Mouse (Mus musculus) hindbrain, embryonic 13.5 days (tissue): ENCODE data around the gene Sstr5. TPM values are rescaled to one million over a fixed set of nuclear protein-coding genes. Genes with fewer than 3 reads are reported as not detected.

Experiments used
- ATAC-seq: fragments of 200-750 bp; cut with Nextera tagmentation; 2 replicates; pipeline ENCODE4 v1.8.0; 2017; ENCODE audit warnings: moderate TSS enrichment; ENCODE audit not compliant: low FRiP score
- H3K27ac ChIP-seq: fragments of 300-500 bp; sonication (generic); 2 replicates; pipeline ENCODE4 v1.5.1; 2015; ENCODE audit warnings: inconsistent platforms, mild to moderate bottlenecking, moderate library complexity
- H3K27me3 ChIP-seq: fragments of 300-500 bp; sonication (generic); 2 replicates; pipeline ENCODE4 v1.6.1; 2015; ENCODE audit warnings: mild to moderate bottlenecking, inconsistent platforms
- H3K36me3 ChIP-seq: fragments of 300-500 bp; sonication (generic); 2 replicates; pipeline ENCODE4 v1.6.1; 2015; ENCODE audit warnings: mild to moderate bottlenecking, inconsistent platforms
- H3K4me1 ChIP-seq: fragments of 300-500 bp; sonication (generic); replicated peaks from 2 replicates; pipeline ENCODE4 v1.6.1; 2015; ENCODE audit warnings: inconsistent platforms
- H3K4me2 ChIP-seq: fragments of 300-500 bp; sonication (generic); 2 replicates; pipeline ENCODE4 v1.6.1; 2015; ENCODE audit warnings: inconsistent platforms, mild to moderate bottlenecking, moderate library complexity
- H3K4me3 ChIP-seq: fragments of 300-500 bp; sonication (generic); 2 replicates; pipeline ENCODE4 v1.5.1; 2015; ENCODE audit warnings: mild to moderate bottlenecking, inconsistent platforms
- H3K9ac ChIP-seq: fragments of 300-500 bp; sonication (generic); 2 replicates; pipeline ENCODE4 v1.6.1; 2015; ENCODE audit warnings: mild to moderate bottlenecking, inconsistent platforms
- H3K9me3 ChIP-seq: fragments of 300-500 bp; sonication (generic); 2 replicates; pipeline ENCODE4 v1.6.1; 2016; ENCODE audit warnings: inconsistent platforms
- WGBS: fragments of 180-500 bp; shearing (Covaris S2); methylation state at CpG from one replicate; pipeline ENCODE4 v1.1.7; 2015; 5-methylcytosine and 5-hydroxymethylcytosine counted together
- polyA plus RNA-seq: library from polyadenylated mRNA; unstranded; fragments of >200 nt; fragmentation: Nextera tagmentation; extraction: Ambion mirVana; gene quantifications from 2 replicates; pipeline ENCODE4 v1.2.1, GENCODE M21; 2015

Sstr5 gene
- polyA plus RNA-seq, 1 experiment from 2014 or later, result 0.38 TPM

- H3K9ac ChIP-seq, result no peak overlapping the region
- no peaks in the 10 kb centered on the region for H3K36me3 ChIP-seq
- H3K27ac ChIP-seq, result no peak overlapping the region
- 38% methylated on average over 8 of the region's 8 CpGs for WGBS
- H3K27me3 ChIP-seq, result peaks cover 63% of the 10 kb centered on the region
- H3K4me1 ChIP-seq, result peaks cover 15% of the 10 kb centered on the region
- H3K4me3 ChIP-seq, result no peak overlapping the region
- ATAC-seq, result peak; percentile 65; the same call in 1 of the 2 replicates
- no peak overlapping the region for H3K4me2 ChIP-seq
- no peaks in the 10 kb centered on the region for H3K9me3 ChIP-seq
Observed at GRCm38 (mm10) chr17:25469798-25470197, 27.3 kb downstream of the Sstr5 start.

- Histone ChIP-seq H3K36me3 (no peaks in the 10 kb centered on the region), H3K27ac (no peak overlapping the region), H3K9ac (no peak overlapping the region), H3K9me3 (no peaks in the 10 kb centered on the region), H3K4me2 (no peak overlapping the region), H3K4me1 (peaks cover 11% of the 10 kb centered on the region), H3K4me3 (no peak overlapping the region), H3K27me3 (peaks cover 48% of the 10 kb centered on the region)
- WGBS, result 71% methylated on average over 6 of the region's 6 CpGs
- no peak for ATAC-seq
Observed at GRCm38 (mm10) chr17:25468301-25468700, 28.8 kb downstream of the Sstr5 start.

- Histone ChIP-seq H3K27me3 (peaks cover 43% of the 10 kb centered on the region), H3K27ac (no peak overlapping the region), H3K4me1 (peaks cover 12% of the 10 kb centered on the region), H3K36me3 (no peaks in the 10 kb centered on the region), H3K4me3 (no peak overlapping the region), H3K4me2 (no peak overlapping the region), H3K9me3 (no peaks in the 10 kb centered on the region), H3K9ac (no peak overlapping the region)
- WGBS, result 74% methylated on average over 6 of the region's 6 CpGs
- no peak for ATAC-seq
Observed at GRCm38 (mm10) chr17:25467781-25468180, 29.3 kb downstream of the Sstr5 start.

- H3K27ac ChIP-seq, result no peak overlapping the region
- WGBS, result 85% methylated on average over 2 of the region's 2 CpGs
Observed at GRCm38 (mm10) chr17:25466257-25466656, 30.8 kb downstream of the Sstr5 start.

GRCm38 (mm10) chr17:25464091-25464490 lies 33.0 kb downstream of the Sstr5 start:
- no peaks in the 10 kb centered on the region for H3K36me3 ChIP-seq
- H3K4me3 ChIP-seq, result no peak overlapping the region
- no peak overlapping the region for H3K9ac ChIP-seq
- H3K4me1 ChIP-seq, result peaks cover 11% of the 10 kb centered on the region
- H3K4me2 ChIP-seq, result no peak overlapping the region
- H3K27me3 ChIP-seq, result peaks cover 12% of the 10 kb centered on the region
- H3K27ac ChIP-seq, result no peak overlapping the region
- no peaks in the 10 kb centered on the region for H3K9me3 ChIP-seq
- 72% methylated on average over 4 of the region's 4 CpGs for WGBS
- no peak for ATAC-seq

More at GRCm38 (mm10) chr17:25466257-25466656, 30.8 kb downstream of the Sstr5 start:
- Histone ChIP-seq H3K9ac (no peak overlapping the region), H3K4me1 (peaks cover 14% of the 10 kb centered on the region), H3K27me3 (peaks cover 29% of the 10 kb centered on the region), H3K9me3 (no peaks in the 10 kb centered on the region), H3K4me3 (no peak overlapping the region), H3K4me2 (no peak overlapping the region), H3K36me3 (no peaks in the 10 kb centered on the region)
- ATAC-seq, result no peak

GRCm38 (mm10) chr17:25463326-25463945 lies 33.7 kb downstream of the Sstr5 start:
- peaks cover 11% of the 10 kb centered on the region for H3K4me1 ChIP-seq
- H3K9ac ChIP-seq, result no peak overlapping the region
- no peak overlapping the region for H3K4me3 ChIP-seq
- H3K9me3 ChIP-seq, result no peaks in the 10 kb centered on the region
- ATAC-seq, result no peak
- H3K27me3 ChIP-seq, result 0 out of 2 replicates have a peak, but pooled peaks cover 8% of the 10 kb centered on the region
- H3K4me2 ChIP-seq, result no peak overlapping the region
- H3K27ac ChIP-seq, result no peak overlapping the region
- no peaks in the 10 kb centered on the region for H3K36me3 ChIP-seq
- WGBS, result 68% methylated on average over 4 of the region's 4 CpGs

- H3K4me1 ChIP-seq, result peaks cover 11% of the 10 kb centered on the region
- H3K4me3 ChIP-seq, result no peak overlapping the region
- H3K9ac ChIP-seq, result peak overlapping the region; percentile 0; the same call in 1 of the 2 replicates
- no peak overlapping the region for H3K27ac ChIP-seq
- WGBS, result 19% methylated on average over 9 of the region's 9 CpGs
- H3K4me2 ChIP-seq, result no peak overlapping the region
- no peaks in the 10 kb centered on the region for H3K9me3 ChIP-seq
- peak; percentile 46; the same call in 1 of the 2 replicates for ATAC-seq
- H3K27me3 ChIP-seq, result 0 out of 2 replicates have a peak, but pooled peaks cover under 1% of the 10 kb centered on the region
- no peaks in the 10 kb centered on the region for H3K36me3 ChIP-seq
Observed at GRCm38 (mm10) chr17:25462236-25462875, 34.7 kb downstream of the Sstr5 start.

GRCm38 (mm10) chr17:25456540-25456939 lies 40.5 kb downstream of the Sstr5 start:
- peaks cover 13% of the 10 kb centered on the region for H3K4me1 ChIP-seq
- WGBS, result 30% methylated on average over 8 of the region's 8 CpGs
- H3K27ac ChIP-seq, result 0 out of 2 replicates have a peak overlapping the region, but pooled peaks have one; percentile 40
- H3K36me3 ChIP-seq, result no peaks in the 10 kb centered on the region
- H3K4me2 ChIP-seq, result no peak overlapping the region
- no peaks in the 10 kb centered on the region for H3K9me3 ChIP-seq
- H3K4me3 ChIP-seq, result no peak overlapping the region
- 0 out of 2 replicates have a peak, but pooled peaks have one; percentile 52 for ATAC-seq
- peak overlapping the region; percentile 39 for H3K9ac ChIP-seq
- H3K27me3 ChIP-seq, result 0 out of 2 replicates have a peak, but pooled peaks cover 6% of the 10 kb centered on the region

GRCm38 (mm10) chr17:25454272-25454671 lies 42.8 kb downstream of the Sstr5 start, which contains the start of gene Tekt4:
Gene Tekt4 (plus strand): TSS chr17:25454615.
- 35% methylated on average over 2 of the region's 2 CpGs for WGBS
- H3K27ac ChIP-seq, result no peak within 1 kb of the TSS

GRCm38 (mm10) chr17:25452246-25452965 lies 44.7 kb downstream of the Sstr5 start:
- 86% methylated on average over 5 of the region's 5 CpGs for WGBS
- Histone ChIP-seq H3K36me3 (no peaks in the 10 kb centered on the region), H3K4me1 (peaks cover 13% of the 10 kb centered on the region), H3K4me3 (no peak overlapping the region), H3K9ac (no peak overlapping the region), H3K4me2 (no peak overlapping the region), H3K9me3 (no peaks in the 10 kb centered on the region), H3K27ac (no peak overlapping the region), H3K27me3 (peaks cover 11% of the 10 kb centered on the region; the same call in 1 of the 2 replicates)
- no peak for ATAC-seq

More at GRCm38 (mm10) chr17:25454272-25454671, 42.8 kb downstream of the Sstr5 start, which contains the start of gene Tekt4:
- no peak for ATAC-seq
- Histone ChIP-seq H3K4me2 (no peak within 1 kb of the TSS), H3K27me3 (0 out of 2 replicates have a peak, but pooled peaks cover 6% of the 10 kb centered on the region), H3K4me3 (no peak within 1 kb of the TSS), H3K9me3 (no peaks in the 10 kb centered on the region), H3K9ac (peak within 1 kb of the TSS; percentile 24; the same call in 1 of the 2 replicates), H3K36me3 (no peaks in the 10 kb centered on the region), H3K4me1 (peaks cover 13% of the 10 kb centered on the region)

GRCm38 (mm10) chr17:25450329-25450728 lies 46.8 kb downstream of the Sstr5 start:
- Histone ChIP-seq H3K9ac (no peak overlapping the region), H3K27ac (no peak overlapping the region), H3K9me3 (no peaks in the 10 kb centered on the region), H3K27me3 (peaks cover 10% of the 10 kb centered on the region; the same call in 1 of the 2 replicates), H3K36me3 (no peaks in the 10 kb centered on the region), H3K4me3 (no peak overlapping the region), H3K4me2 (no peak overlapping the region), H3K4me1 (peaks cover under 1% of the 10 kb centered on the region)
- WGBS, result 70% methylated on average over 4 of the region's 4 CpGs
- no peak for ATAC-seq

- H3K9me3 ChIP-seq, result no peaks in the 10 kb centered on the region
- 89% methylated on average over 12 of the region's 12 CpGs for WGBS
- H3K36me3 ChIP-seq, result no peaks in the 10 kb centered on the region
- ATAC-seq, result no peak
- H3K4me3 ChIP-seq, result no peak overlapping the region
- no peak overlapping the region for H3K9ac ChIP-seq
- H3K4me1 ChIP-seq, result peaks cover 8% of the 10 kb centered on the region
- peaks cover 10% of the 10 kb centered on the region; the same call in 1 of the 2 replicates for H3K27me3 ChIP-seq
- H3K27ac ChIP-seq, result no peak overlapping the region
- no peak overlapping the region for H3K4me2 ChIP-seq
Observed at GRCm38 (mm10) chr17:25447865-25448264, 49.2 kb downstream of the Sstr5 start.
